Mouse (Mus musculus) thymus, adult 2 months (tissue): ENCODE measurements around the gene St6galnac5. TPM values are rescaled to one million over a fixed set of nuclear protein-coding genes. Genes with fewer than 3 reads are reported as not detected.

Source experiments
- DNase-seq: peaks from one replicate; pipeline ENCODE4 v3.0.0; 2021
- H3K27ac ChIP-seq: fragments of 200-500 bp; 2 replicates; pipeline ENCODE4 v1.5.1; 2012; ENCODE audit warnings: low read length, control low read depth; ENCODE audit not compliant: control insufficient read depth, insufficient read depth
- H3K27me3 ChIP-seq: fragments of 200-500 bp; 2 replicates; pipeline ENCODE4 v1.6.1; 2012; ENCODE audit warnings: mild to moderate bottlenecking, low read length, moderate library complexity, mixed read lengths; ENCODE audit not compliant: control insufficient read depth, insufficient read depth
- H3K36me3 ChIP-seq: fragments of 200-500 bp; 2 replicates; pipeline ENCODE4 v1.6.1; 2012; ENCODE audit warnings: mild to moderate bottlenecking, low read length, moderate library complexity; ENCODE audit not compliant: control insufficient read depth, insufficient read depth
- H3K4me1 ChIP-seq: fragments of 200-500 bp; replicated peaks from 2 replicates; pipeline ENCODE4 v1.6.1; 2012; ENCODE audit warnings: low read length; ENCODE audit not compliant: control insufficient read depth, insufficient read depth
- H3K4me3 ChIP-seq: fragments of 200-500 bp; 2 replicates; pipeline ENCODE4 v1.5.1; 2012; ENCODE audit warnings: mild to moderate bottlenecking, low read length, control low read depth, moderate library complexity; ENCODE audit not compliant: control insufficient read depth, insufficient read depth
- CTCF ChIP-seq: fragments of 200-500 bp; IDR thresholded peaks from 2 replicates; pipeline ENCODE4 v1.5.1; 2012; ENCODE audit warnings: mild to moderate bottlenecking, control low read depth, low read length, moderate library complexity, borderline replicate concordance; ENCODE audit not compliant: control insufficient read depth, poor library complexity, insufficient read depth; ENCODE audit errors: extremely low read depth
- POLR2A ChIP-seq: fragments of 200-500 bp; IDR thresholded peaks from 2 replicates; pipeline ENCODE4 v1.6.1; 2012; ENCODE audit warnings: mild to moderate bottlenecking, low read length, control low read depth, moderate library complexity; ENCODE audit not compliant: control insufficient read depth, poor library complexity, insufficient read depth; ENCODE audit errors: extremely low read depth
- WGBS: fragments of 180-500 bp; shearing (Covaris S2); methylation state at CpG from one replicate; pipeline ENCODE4 v1.1.7; 2018; 5-methylcytosine and 5-hydroxymethylcytosine counted together
- polyA plus RNA-seq: library from polyadenylated mRNA; depleted of rRNA; stranded (reverse); fragments of >200 nt; gene quantifications from 2 replicates; pipeline ENCODE4 v1.2.3, GENCODE M21; 2012

St6galnac5 gene
- polyA plus RNA-seq, 1 experiment = 0.19 TPM

DNA sequence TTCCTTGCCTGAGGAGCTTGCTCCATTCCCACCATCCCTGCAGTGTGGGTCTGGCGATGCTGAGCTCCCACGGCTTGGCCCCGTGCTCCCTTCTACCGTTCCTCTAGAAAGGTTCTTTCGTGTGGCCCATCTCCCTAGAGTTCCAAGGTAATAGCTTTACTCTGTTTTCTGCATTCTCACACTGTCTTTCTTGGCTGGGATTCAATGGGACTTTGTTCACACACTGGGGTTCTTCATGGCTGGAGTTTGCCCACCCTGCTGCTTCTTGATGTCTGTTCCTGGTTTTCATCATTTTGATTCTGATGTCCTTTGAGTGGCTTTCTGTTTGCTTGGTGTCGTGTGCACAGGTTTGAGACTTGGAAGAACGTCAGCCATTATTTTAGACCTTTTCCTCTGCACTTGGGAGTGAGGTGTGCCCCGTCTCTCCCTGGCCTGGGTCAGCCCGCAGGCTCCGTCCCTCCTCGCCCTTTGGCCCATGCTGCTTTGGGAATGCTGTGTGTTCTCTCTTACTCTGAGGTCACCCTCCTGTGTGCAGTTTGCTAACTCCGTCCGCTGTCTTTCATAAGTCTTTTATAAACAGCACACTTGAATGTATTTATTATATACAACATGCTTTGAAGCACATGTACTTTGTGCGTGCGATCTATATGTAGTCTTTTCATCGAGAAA lies 205.0 kb downstream of the St6galnac5 start:
- Histone ChIP-seq H3K4me1 (no peaks in the 10 kb centered on the region), H3K27me3 (no peaks in the 10 kb centered on the region), H3K36me3 (no peaks in the 10 kb centered on the region), H3K27ac (no peak overlapping the region), H3K4me3 (no peak overlapping the region)
- no peak for DNase-seq
- TF ChIP-seq CTCF = no peak
- WGBS = 97% methylated on average over 16 of the region's 16 CpGs

DNA sequence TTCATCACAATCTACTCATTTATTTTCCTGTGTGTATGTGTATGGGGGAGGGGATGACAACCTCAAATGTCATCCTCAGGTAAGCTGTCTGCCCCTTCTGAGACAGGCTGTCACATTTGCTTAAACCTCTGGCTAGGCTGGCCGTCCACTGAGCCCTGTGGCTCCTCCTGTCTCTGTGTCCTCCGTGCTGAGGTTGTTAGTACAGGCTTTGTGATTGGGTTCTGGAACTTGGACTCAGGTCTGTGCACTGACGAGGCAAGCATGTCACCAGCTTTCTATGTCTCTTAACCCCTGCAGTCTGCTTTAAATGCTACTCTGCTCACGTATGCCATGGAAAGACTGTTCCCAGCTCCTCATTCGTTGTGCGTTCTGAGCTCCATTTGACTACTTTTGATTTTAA lies 205.7 kb downstream of the St6galnac5 start:
- no peak for TF ChIP-seq CTCF
- TF ChIP-seq POLR2A = no peak
- Histone ChIP-seq H3K27ac (no peak overlapping the region), H3K4me3 (no peak overlapping the region), H3K36me3 (no peaks in the 10 kb centered on the region), H3K27me3 (no peaks in the 10 kb centered on the region), H3K4me1 (no peaks in the 10 kb centered on the region)
- DNase-seq = no peak
- WGBS = 96% methylated on average over 6 of the region's 6 CpGs

DNA sequence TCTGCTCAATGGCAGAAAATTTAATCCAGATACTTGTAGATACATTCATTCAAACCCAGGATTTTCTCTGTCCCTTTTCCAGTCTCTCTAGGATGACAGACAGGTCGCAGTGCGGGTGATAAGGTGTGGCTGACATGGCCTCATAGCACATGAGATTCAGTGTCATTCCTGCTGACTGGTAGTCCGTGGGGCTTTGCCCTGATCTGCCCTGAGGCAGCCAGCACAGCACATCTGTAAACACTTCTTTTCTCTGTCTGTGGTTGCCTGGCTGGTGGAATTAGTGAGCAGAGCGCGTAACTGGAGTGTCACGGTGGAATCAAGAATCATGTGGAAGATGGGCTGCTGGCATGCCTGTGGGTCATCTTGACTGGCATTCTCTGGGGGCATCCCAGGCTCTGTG lies 212.0 kb downstream of the St6galnac5 start:
- no peak overlapping the region for H3K27ac ChIP-seq
- H3K36me3 ChIP-seq = peaks cover 4% of the 10 kb centered on the region; the same call in 1 of the 2 replicates
- no peaks in the 10 kb centered on the region for H3K27me3 ChIP-seq
- 97% methylated on average over 6 of the region's 6 CpGs for WGBS
- no peak for TF ChIP-seq POLR2A
- no peak for TF ChIP-seq CTCF
- H3K4me1 ChIP-seq = no peaks in the 10 kb centered on the region
- no peak overlapping the region for H3K4me3 ChIP-seq
- no peak for DNase-seq

DNA sequence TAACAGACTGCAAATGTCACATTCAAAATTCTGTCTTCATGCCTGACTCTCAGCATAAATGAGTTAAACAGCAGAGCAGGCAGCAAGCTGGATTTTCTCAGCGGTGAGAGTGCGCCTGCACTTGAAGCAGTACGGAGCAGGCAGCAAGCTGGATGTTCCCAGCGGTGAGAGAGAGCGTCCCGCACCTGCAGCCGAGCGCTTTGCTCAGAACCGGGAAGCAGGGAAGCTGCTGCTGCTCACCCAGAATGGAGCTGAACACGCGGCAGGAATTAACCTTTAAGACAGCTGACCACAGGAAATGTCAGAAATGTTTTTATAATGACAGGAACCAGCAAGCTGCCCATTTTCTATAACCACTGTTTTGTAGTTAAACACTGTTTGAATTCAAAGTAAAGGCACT lies 214.6 kb downstream of the St6galnac5 start:
- WGBS = 94% methylated on average over 11 of the region's 11 CpGs
- Histone ChIP-seq H3K4me3 (no peak overlapping the region), H3K4me1 (peaks cover 4% of the 10 kb centered on the region; the same call in 1 of the 2 replicates), H3K27me3 (no peaks in the 10 kb centered on the region), H3K36me3 (peaks cover 4% of the 10 kb centered on the region; the same call in 1 of the 2 replicates), H3K27ac (no peak overlapping the region)
- TF ChIP-seq POLR2A = no peak
- no peak for TF ChIP-seq CTCF
- DNase-seq = no peak
